Mouse (Mus musculus): ENCODE measurements around the gene Dagla. TPM values are rescaled to one million over a fixed set of nuclear protein-coding genes. Genes with fewer than 3 reads are reported as not detected.
A peak's percentile ranks its signal among the peaks of the same experiment; 100 is the strongest.

Dagla gene
- polyA plus RNA-seq, 1 experiment from 2014 or later, result 0.20 TPM

DNA sequence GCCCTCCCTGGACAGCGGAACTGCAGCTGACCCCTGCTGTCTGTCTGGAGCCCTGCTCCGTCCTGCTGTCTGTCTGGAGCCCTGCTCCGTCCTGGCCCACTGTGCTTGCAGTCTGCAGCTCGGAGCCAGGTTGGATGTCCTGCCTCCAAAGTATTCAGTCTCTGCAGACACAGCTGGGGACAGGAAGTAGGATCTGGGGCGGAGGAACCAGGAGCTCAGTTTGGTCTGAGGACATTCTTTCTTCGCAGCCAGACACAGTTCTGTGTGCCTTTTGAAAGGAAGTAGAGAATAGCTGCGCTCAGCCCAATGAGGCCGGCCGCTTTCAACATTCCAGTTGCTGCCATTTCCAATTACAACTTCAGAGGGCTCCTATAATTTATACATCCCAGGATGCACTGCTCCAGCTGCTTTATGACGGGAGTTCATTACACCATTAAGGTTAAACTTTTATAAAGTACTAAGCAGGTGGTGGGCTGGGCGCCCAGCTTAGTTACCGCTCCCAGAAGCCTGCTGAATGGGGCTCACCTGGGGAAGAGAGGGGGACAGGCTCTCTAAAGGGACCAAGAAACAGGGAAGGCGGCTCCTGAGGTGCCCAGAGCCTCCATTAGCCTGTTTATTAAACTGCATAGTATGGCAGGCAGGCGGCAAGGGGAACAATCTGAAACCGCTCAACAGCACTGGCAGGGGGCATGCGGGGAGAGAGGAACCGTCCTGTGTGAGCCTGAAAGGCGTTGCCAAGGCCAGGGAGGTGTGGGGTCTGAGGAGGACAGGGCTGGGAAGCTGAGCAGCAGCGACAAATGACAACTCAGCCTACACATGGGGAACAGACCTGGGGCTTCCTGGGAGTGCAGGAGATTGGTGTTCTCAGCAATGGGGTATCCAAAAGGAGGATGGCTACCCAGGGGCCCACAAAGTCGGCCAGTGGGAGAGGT lies 9.8 kb downstream of the Dagla start:
- Histone ChIP-seq H3K9me3 (replicated peaks) (no peaks in the 10 kb centered on the region), H3K36me3 (no peaks in the 10 kb centered on the region), H3K9ac (no peak overlapping the region), H3K27me3 (peaks cover 24% of the 10 kb centered on the region), H3K4me3 (replicated peaks) (no peak overlapping the region), H3K27ac (peak overlapping the region; percentile 39), H3K4me1 (replicated peaks) (peaks cover 30% of the 10 kb centered on the region), H3K4me2 (no peak overlapping the region)
- ATAC-seq (ENCODE audit: low read depth) (0 out of 2 replicates have a peak, but pooled peaks have one; percentile 8), DNase-seq (no peak)
- WGBS (ENCODE audit: insufficient replicate concordance), result 36% methylated on average over 20 of the region's 20 CpGs

DNA sequence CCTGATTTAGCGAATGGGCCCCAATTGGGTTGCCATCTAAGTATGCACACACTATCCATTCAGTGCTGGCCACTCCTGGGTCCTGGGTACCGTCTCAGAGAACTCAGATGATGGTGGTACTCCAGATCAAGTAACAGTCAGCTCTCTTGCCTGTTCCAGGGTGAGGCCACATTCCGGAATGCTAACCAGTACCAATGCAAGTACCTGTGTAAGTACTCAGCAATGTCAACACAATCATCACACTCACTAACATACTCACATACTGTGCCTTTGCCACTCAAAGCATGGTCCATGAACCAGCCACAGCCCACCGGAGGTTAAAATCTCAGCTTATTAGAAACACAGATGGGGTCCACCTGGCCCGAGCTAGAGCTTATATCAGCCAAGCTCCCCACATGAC lies 10.7 kb downstream of the Dagla start:
- DNase-seq (no peak), ATAC-seq (ENCODE audit: low read depth) (no peak)
- Histone ChIP-seq H3K4me1 (replicated peaks) (peaks cover 36% of the 10 kb centered on the region), H3K9ac (no peak overlapping the region), H3K4me2 (no peak overlapping the region), H3K36me3 (no peaks in the 10 kb centered on the region), H3K9me3 (replicated peaks) (no peaks in the 10 kb centered on the region), H3K27me3 (peaks cover 24% of the 10 kb centered on the region), H3K4me3 (replicated peaks) (no peak overlapping the region), H3K27ac (peak overlapping the region; percentile 39; the same call in 1 of the 2 replicates)
- 54% methylated on average over 5 of the region's 5 CpGs for WGBS (ENCODE audit: insufficient replicate concordance)

GRCm38 (mm10) chr19:10291896-10292490 lies 12.7 kb downstream of the Dagla start:
- Histone ChIP-seq H3K36me3 (no peaks in the 10 kb centered on the region), H3K27me3 (peaks cover 24% of the 10 kb centered on the region), H3K4me2 (no peak overlapping the region), H3K9ac (no peak overlapping the region), H3K4me3 (replicated peaks) (no peak overlapping the region), H3K9me3 (replicated peaks) (no peaks in the 10 kb centered on the region), H3K4me1 (replicated peaks) (peaks cover 41% of the 10 kb centered on the region), H3K27ac (no peak overlapping the region)
- WGBS (ENCODE audit: insufficient replicate concordance), result 25% methylated on average over 9 of the region's 9 CpGs
- DNase-seq, result no peak
- ATAC-seq (ENCODE audit: low read depth), result no peak

- Histone ChIP-seq H3K36me3 (no peaks in the 10 kb centered on the region), H3K9me3 (replicated peaks) (no peaks in the 10 kb centered on the region), H3K4me1 (replicated peaks) (peaks cover 47% of the 10 kb centered on the region), H3K4me2 (no peak overlapping the region), H3K9ac (no peak overlapping the region), H3K27me3 (peaks cover 17% of the 10 kb centered on the region), H3K27ac (peak overlapping the region; percentile 29; the same call in 1 of the 2 replicates), H3K4me3 (replicated peaks) (no peak overlapping the region)
- peak; percentile 50 for ATAC-seq (ENCODE audit: low read depth)
- DNase-seq, result no peak
- 38% methylated on average over 16 of the region's 16 CpGs for WGBS (ENCODE audit: insufficient replicate concordance)
Measured at GRCm38 (mm10) chr19:10290153-10290945, 14.3 kb downstream of the Dagla start.

- H3K4me2 ChIP-seq, result no peak overlapping the region
- 56% methylated on average over 4 of the region's 4 CpGs for WGBS (ENCODE audit: insufficient replicate concordance)
- no peak overlapping the region for H3K9ac ChIP-seq
- H3K27ac ChIP-seq, result peak overlapping the region; percentile 29; the same call in 1 of the 2 replicates
- H3K27me3 ChIP-seq, result peaks cover 10% of the 10 kb centered on the region
- DNase-seq (no peak), ATAC-seq (ENCODE audit: low read depth) (peak; percentile 27)
- no peaks in the 10 kb centered on the region for H3K9me3 ChIP-seq (replicated peaks)
- no peaks in the 10 kb centered on the region for H3K36me3 ChIP-seq
- no peak overlapping the region for H3K4me3 ChIP-seq (replicated peaks)
- H3K4me1 ChIP-seq (replicated peaks), result peaks cover 42% of the 10 kb centered on the region
Measured at GRCm38 (mm10) chr19:10289609-10290150, 15.0 kb downstream of the Dagla start.

GRCm38 (mm10) chr19:10288125-10289040 lies 16.3 kb downstream of the Dagla start:
- Histone ChIP-seq H3K36me3 (no peaks in the 10 kb centered on the region), H3K9me3 (replicated peaks) (no peaks in the 10 kb centered on the region), H3K27ac (no peak overlapping the region), H3K4me1 (replicated peaks) (peaks cover 42% of the 10 kb centered on the region), H3K4me3 (replicated peaks) (no peak overlapping the region), H3K4me2 (no peak overlapping the region), H3K27me3 (no peaks in the 10 kb centered on the region; the same call in 1 of the 2 replicates), H3K9ac (no peak overlapping the region)
- WGBS (ENCODE audit: insufficient replicate concordance), result 58% methylated on average over 8 of the region's 8 CpGs
- DNase-seq (no peak), ATAC-seq (ENCODE audit: low read depth) (no peak)

- ATAC-seq (ENCODE audit: low read depth) (no peak), DNase-seq (no peak)
Measured at GRCm38 (mm10) chr19:10286458-10286872, 18.2 kb downstream of the Dagla start.

DNA sequence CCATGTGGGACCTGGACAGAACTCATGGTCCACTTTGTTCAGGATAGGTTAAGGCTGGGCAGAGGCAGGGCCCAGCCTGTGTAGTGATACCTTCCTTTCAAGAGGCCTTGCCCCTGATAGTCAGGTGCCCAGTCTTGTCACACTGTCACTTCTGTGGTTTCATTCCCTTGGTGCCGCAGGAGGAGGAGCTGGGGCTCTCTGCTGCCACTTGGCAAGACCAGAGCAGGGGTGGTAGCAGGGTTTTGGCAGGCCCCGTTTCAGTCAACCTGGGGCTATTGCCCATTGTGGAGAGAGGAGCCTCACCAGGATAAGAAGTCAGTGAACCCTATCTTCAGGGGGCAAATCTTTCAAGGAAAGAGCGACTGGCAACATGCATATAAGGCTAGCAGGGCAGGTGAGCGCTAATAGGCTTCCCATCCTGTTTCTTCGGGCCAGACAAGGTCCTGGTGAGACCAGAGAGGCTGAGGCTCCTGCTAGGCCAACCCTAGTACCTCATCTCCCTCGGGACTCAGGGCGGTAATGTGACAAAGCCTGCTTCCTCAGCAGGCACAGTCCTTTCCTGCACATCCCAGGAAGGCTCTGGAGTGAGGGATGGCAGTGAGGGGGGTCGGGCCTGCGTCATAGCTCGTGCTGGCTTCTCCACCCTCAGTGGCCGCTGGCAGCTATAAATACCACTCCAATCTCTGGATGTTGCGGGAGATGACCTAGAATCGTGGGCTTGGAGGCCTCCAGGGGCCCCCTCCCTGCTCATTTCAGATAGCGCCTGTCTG lies 23.7 kb downstream of the Dagla start:
- H3K4me1 ChIP-seq (replicated peaks), result peaks cover 15% of the 10 kb centered on the region
- no peak overlapping the region for H3K27ac ChIP-seq
- WGBS (ENCODE audit: insufficient replicate concordance), result 37% methylated on average over 14 of the region's 14 CpGs
- no peaks in the 10 kb centered on the region for H3K27me3 ChIP-seq
- no peaks in the 10 kb centered on the region for H3K9me3 ChIP-seq (replicated peaks)
- H3K9ac ChIP-seq, result no peak overlapping the region
- DNase-seq, result no peak
- H3K4me2 ChIP-seq, result no peak overlapping the region
- no peak overlapping the region for H3K4me3 ChIP-seq (replicated peaks)
- no peak for ATAC-seq (ENCODE audit: low read depth)
- H3K36me3 ChIP-seq, result no peaks in the 10 kb centered on the region

More at GRCm38 (mm10) chr19:10286458-10286872, 18.2 kb downstream of the Dagla start:
- no peak overlapping the region for H3K9ac ChIP-seq
- H3K4me1 ChIP-seq (replicated peaks), result peaks cover 34% of the 10 kb centered on the region
- H3K36me3 ChIP-seq, result no peaks in the 10 kb centered on the region
- H3K27ac ChIP-seq, result no peak overlapping the region
- H3K9me3 ChIP-seq (replicated peaks), result no peaks in the 10 kb centered on the region
- no peak overlapping the region for H3K4me2 ChIP-seq
- H3K4me3 ChIP-seq (replicated peaks), result no peak overlapping the region
- no peaks in the 10 kb centered on the region; the same call in 1 of the 2 replicates for H3K27me3 ChIP-seq
- 66% methylated on average over 10 of the region's 10 CpGs for WGBS (ENCODE audit: insufficient replicate concordance)

DNA sequence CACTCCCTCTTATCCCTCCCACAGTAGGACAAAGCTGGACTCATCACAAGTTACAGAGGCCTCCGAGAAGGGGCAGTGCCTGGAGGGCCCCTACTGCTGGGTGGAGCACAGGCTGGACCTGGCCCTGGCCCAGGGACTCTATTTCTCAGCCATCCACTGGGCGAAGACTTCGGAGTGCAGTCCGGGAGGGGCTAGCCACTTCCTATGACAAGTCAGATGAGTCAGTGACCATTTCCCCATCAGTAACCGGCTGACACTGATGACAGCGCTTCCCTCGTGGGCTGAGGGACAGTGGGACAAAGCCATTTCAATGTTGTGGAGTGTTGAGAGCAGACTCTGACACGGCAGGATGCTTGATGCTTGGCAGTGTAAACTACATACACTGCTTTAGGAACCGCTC lies 25.0 kb downstream of the Dagla start:
- H3K4me3 ChIP-seq (replicated peaks), result no peak overlapping the region
- H3K9ac ChIP-seq, result no peak overlapping the region
- H3K9me3 ChIP-seq (replicated peaks), result no peaks in the 10 kb centered on the region
- peaks cover 14% of the 10 kb centered on the region for H3K4me1 ChIP-seq (replicated peaks)
- DNase-seq, result no peak
- no peak overlapping the region for H3K27ac ChIP-seq
- H3K27me3 ChIP-seq, result no peaks in the 10 kb centered on the region
- ATAC-seq (ENCODE audit: low read depth), result no peak
- WGBS (ENCODE audit: insufficient replicate concordance), result 42% methylated on average over 9 of the region's 9 CpGs
- no peak overlapping the region for H3K4me2 ChIP-seq
- H3K36me3 ChIP-seq, result no peaks in the 10 kb centered on the region
